Comparison of ENCODE assay signal across 30 mouse cellular contexts in genomic region chr5:148714807-148715206, GRCm38 (mm10).
DNase-seq lines count a peak whose midpoint lies in the region; ATAC-seq and TF ChIP-seq lines count a peak whose summit lies in the region.
"Had no signal": no experiment of that assay in that cellular context is flagged by ENCODE, and none has a peak within 500 bp of the region (broad histone marks: within the 10 kb centered on the region; RNA-seq: fewer than 3 reads in every experiment).

No protein-coding gene starts in this region.

- H3K4me3 ChIP-seq in lung, embryonic 14.5 days (ENCODE audit: low read depth, low read length) = no peak overlapping the region
- no peak overlapping the region for H3K4me3 ChIP-seq in forebrain, embryonic 12.5 days (replicated peaks)
- H3K4me3 ChIP-seq: forebrain, embryonic 10.5 days; gastrocnemius, adult 2 months; heart, embryonic 12.5 days; heart, embryonic 15.5 days; hindbrain, embryonic 10.5 days had no signal

- H3K27me3 ChIP-seq in lung, embryonic 14.5 days (ENCODE audit: insufficient read depth, low read length) = no peaks in the 10 kb centered on the region
- H3K27me3 ChIP-seq in forebrain, embryonic 12.5 days = no peaks in the 10 kb centered on the region
- H3K27me3 ChIP-seq: CH12.LX; heart, embryonic 12.5 days; heart, embryonic 15.5 days; Patski had no signal

- H3K27ac ChIP-seq in lung, embryonic 14.5 days (ENCODE audit: low read depth) = 0 out of 2 replicates have a peak overlapping the region, but pooled peaks have one; percentile 8
- H3K27ac ChIP-seq in forebrain, embryonic 12.5 days = no peak overlapping the region
- H3K27ac ChIP-seq: forebrain, embryonic 10.5 days; gastrocnemius, adult 2 months; heart, embryonic 15.5 days; hindbrain, embryonic 10.5 days; hindbrain, embryonic 14.5 days; hindbrain, postnatal 0 days had no signal

- H3K4me2 ChIP-seq in lung, embryonic 14.5 days = no peak overlapping the region
- H3K4me2 ChIP-seq in forebrain, embryonic 12.5 days = no peak overlapping the region
- H3K4me2 ChIP-seq: heart, embryonic 12.5 days; heart, embryonic 15.5 days; hindbrain, embryonic 14.5 days had no signal

- H3K9me3 ChIP-seq in lung, embryonic 14.5 days (ENCODE audit: low read depth, low read length) = no peaks in the 10 kb centered on the region
- H3K9me3 ChIP-seq in forebrain, embryonic 12.5 days = peaks cover 3% of the 10 kb centered on the region; the same call in 1 of the 2 replicates
- H3K9me3 ChIP-seq: heart, embryonic 15.5 days had no signal

- no peaks in the 10 kb centered on the region for H3K36me3 ChIP-seq in lung, embryonic 14.5 days (ENCODE audit: insufficient read depth)
- no peaks in the 10 kb centered on the region for H3K36me3 ChIP-seq in forebrain, embryonic 12.5 days (replicated peaks)
- H3K36me3 ChIP-seq: forebrain, embryonic 10.5 days; G1E; heart, embryonic 12.5 days; heart, embryonic 15.5 days; hindbrain, embryonic 10.5 days had no signal

- WGBS in lung, embryonic 14.5 days = 64% methylated on average over 4 of the region's 4 CpGs
- 86% methylated on average over 4 of the region's 4 CpGs for WGBS in forebrain, embryonic 12.5 days

- DNase-seq in lung, embryonic 14.5 days = no peak
- no peak for DNase-seq in lung, adult 18-20 months
- DNase-seq in CD4-positive, CD25-positive, alpha-beta regulatory T cell, adult 2 months (ENCODE audit: low read depth, low spot score) = peak; percentile 19
- DNase-seq in induced T-regulatory cell, adult 2 months (ENCODE audit: low read depth) = peak; percentile 69
- DNase-seq in naive thymus-derived CD4-positive, alpha-beta T cell, adult 2 months (ENCODE audit: low read depth) = peak; percentile 23
- no peak for DNase-seq in cerebellum, adult 11 months
- DNase-seq in thymus, postnatal 14 days = no peak
- DNase-seq: adrenal gland, adult 2 months; adrenal gland, postnatal 14 days; B cell, adult 2 months; cerebellum, adult 11-12 months; cerebellum, adult 8-10 months; cerebellum, postnatal 14 days; forebrain, postnatal 0 days; gastrocnemius, adult 2 months; gastrocnemius, postnatal 14 days; heart, adult 18-20 months; heart, postnatal 10 days; heart, postnatal 36 days had no signal

- no peak for ATAC-seq in lung, embryonic 14.5 days (ENCODE audit: insufficient read depth)
- ATAC-seq in forebrain, embryonic 12.5 days (ENCODE audit: low FRiP score) = no peak
- ATAC-seq: forebrain, embryonic 14.5 days; hindbrain, postnatal 0 days; Patski had no signal

- H3K4me1 ChIP-seq in lung, embryonic 14.5 days (ENCODE audit: insufficient read depth) = no peaks in the 10 kb centered on the region
- no peaks in the 10 kb centered on the region for H3K4me1 ChIP-seq in forebrain, embryonic 12.5 days
- H3K4me1 ChIP-seq: heart, embryonic 12.5 days; heart, embryonic 15.5 days; hindbrain, embryonic 10.5 days had no signal

- no peak overlapping the region for H3K9ac ChIP-seq in lung, embryonic 14.5 days
- H3K9ac ChIP-seq in forebrain, embryonic 12.5 days = no peak overlapping the region
- H3K9ac ChIP-seq: forebrain, postnatal 0 days; heart, embryonic 12.5 days; heart, embryonic 15.5 days; hindbrain, embryonic 14.5 days had no signal

- TF ChIP-seq CTCF in lung, embryonic 14.5 days (IDR thresholded peaks at IDR 0.05; ENCODE audit: low read depth) = no peak

Comparison
In these comparisons a context has a peak if more than half of its experiments do, and no peak if none do; other contexts are left out.
1. DNase-seq: peak in CD4-positive, CD25-positive, alpha-beta regulatory T cell, adult 2 months (single experiment), induced T-regulatory cell, adult 2 months (single experiment) and naive thymus-derived CD4-positive, alpha-beta T cell, adult 2 months (single experiment); none in lung, embryonic 14.5 days (single experiment), lung, adult 18-20 months (0 of 2), cerebellum, adult 11 months (single experiment) and thymus, postnatal 14 days (single experiment).